Mouse (Mus musculus) erythroblast, adult 5-6 weeks (primary cell): ENCODE data around the gene Ass1. TPM values are rescaled to one million over a fixed set of nuclear protein-coding genes. Genes with fewer than 3 reads are reported as not detected.

Experiments
- ATAC-seq: replicated peaks from 2 replicates; pipeline ENCODE4 v1.8.0; 2016; ENCODE audit warnings: moderate number of reproducible peaks, mild to moderate bottlenecking, moderate TSS enrichment, inconsistent platforms; ENCODE audit not compliant: poor library complexity, low FRiP score, severe bottlenecking
- total RNA-seq, 2 experiments: library from RNA; stranded (forward) in 1 of 2; stranded (reverse) in 1 of 2; fragments of 150-400 nt in 1 of 2; fragments of 200-764, 138-1000 nt in 1 of 2; gene quantifications; 2 replicates each; pipeline versions ENCODE4 v1.2.3 to v1.2.4; 2015 to 2017; ENCODE audit warnings: low replicate concordance in 2 of 2

Ass1 gene
- total RNA-seq, 2 experiments from 2014 or later: 3.7 to 33.2 TPM

GRCm38 (mm10) chr2:31455418-31455817 lies 14.6 kb upstream of the Ass1 start:
- ATAC-seq: no peak

GRCm38 (mm10) chr2:31458460-31458859 lies 11.5 kb upstream of the Ass1 start:
- ATAC-seq: no peak

GRCm38 (mm10) chr2:31458989-31459936 lies 10.7 kb upstream of the Ass1 start:
- ATAC-seq: no peak

- ATAC-seq: no peak
Measured at GRCm38 (mm10) chr2:31460025-31460571, 9.9 kb upstream of the Ass1 start.

- ATAC-seq: no peak
Measured at GRCm38 (mm10) chr2:31460920-31461319, 9.1 kb upstream of the Ass1 start.

- no peak for ATAC-seq
Measured at GRCm38 (mm10) chr2:31462051-31462450, 8.0 kb upstream of the Ass1 start.

GRCm38 (mm10) chr2:31463253-31463652 lies 6.8 kb upstream of the Ass1 start:
- no peak for ATAC-seq

- ATAC-seq: no peak
Measured at GRCm38 (mm10) chr2:31463696-31464528, 6.1 kb upstream of the Ass1 start.

- ATAC-seq: no peak
Measured at GRCm38 (mm10) chr2:31464529-31464910, 5.5 kb upstream of the Ass1 start.

- ATAC-seq: no peak
Measured at GRCm38 (mm10) chr2:31467457-31467856, 2.5 kb upstream of the Ass1 start.

- ATAC-seq: no peak
Measured at GRCm38 (mm10) chr2:31468857-31469256, 1.1 kb upstream of the Ass1 start.

- no peak for ATAC-seq
Measured at GRCm38 (mm10) chr2:31469480-31469879, 527 bp upstream of the Ass1 start.

- no peak for ATAC-seq
Measured at GRCm38 (mm10) chr2:31470683-31471385, 827 bp downstream of the Ass1 start.

- no peak for ATAC-seq
Measured at GRCm38 (mm10) chr2:31471611-31472010, 1.6 kb downstream of the Ass1 start.

- no peak; the same call in 1 of the 2 replicates for ATAC-seq
Measured at GRCm38 (mm10) chr2:31472406-31473065, 2.5 kb downstream of the Ass1 start.

- no peak for ATAC-seq
Measured at GRCm38 (mm10) chr2:31473941-31474340, 3.9 kb downstream of the Ass1 start.

- ATAC-seq: no peak
Measured at GRCm38 (mm10) chr2:31474686-31475085, 4.7 kb downstream of the Ass1 start.

- ATAC-seq: no peak
Measured at GRCm38 (mm10) chr2:31476107-31476820, 6.3 kb downstream of the Ass1 start.
